Mouse (Mus musculus) inflammation-experienced regulatory T-cells, adult 6 months (primary cell): ENCODE data around the gene Acbd4. TPM values are rescaled to one million over a fixed set of nuclear protein-coding genes. Genes with fewer than 3 reads are reported as not detected.

ENCODE experiments used
- ATAC-seq: one replicate; pipeline ENCODE4 v1.8.0; 2017
- polyA plus RNA-seq, 3 experiments: library from polyadenylated mRNA; unstranded; fragments of 100-300 nt; shearing (Covaris generic); gene quantifications; one replicate each; pipeline ENCODE4 v1.2.1; 2017

Gene Acbd4
- polyA plus RNA-seq, 3 experiments from 2014 or later, result 21.5 to 28.5 (median 25.4) TPM

- ATAC-seq, result peak; percentile 47
Observed at GRCm38 (mm10) chr11:103115163-103116007, 13.9 kb downstream of the Acbd4 start.

GRCm38 (mm10) chr11:103116008-103116818 lies 14.7 kb downstream of the Acbd4 start, which contains the start of gene Hexim1:
Gene Hexim1, plus strand, starts transcription at chr11:103116231.
- peak; percentile 91 for ATAC-seq

GRCm38 (mm10) chr11:103116959-103117590 lies 15.6 kb downstream of the Acbd4 start:
- no peak for ATAC-seq

- ATAC-seq, result no peak
Observed at GRCm38 (mm10) chr11:103117591-103118009, 16.1 kb downstream of the Acbd4 start.

GRCm38 (mm10) chr11:103118866-103119265 lies 17.4 kb downstream of the Acbd4 start:
- no peak for ATAC-seq

- ATAC-seq, result no peak
Observed at GRCm38 (mm10) chr11:103119609-103120008, 18.1 kb downstream of the Acbd4 start.

GRCm38 (mm10) chr11:103120315-103120714 lies 18.8 kb downstream of the Acbd4 start:
- ATAC-seq, result no peak

- peak; percentile 2 for ATAC-seq
Observed at GRCm38 (mm10) chr11:103131701-103132575, 30.5 kb downstream of the Acbd4 start, which contains the start of gene Hexim2. Gene Hexim2, plus strand, starts transcription at chr11:103132429.

- peak; percentile 95 for ATAC-seq
Observed at GRCm38 (mm10) chr11:103132576-103133455, 31.3 kb downstream of the Acbd4 start.

GRCm38 (mm10) chr11:103133456-103134185 lies 32.1 kb downstream of the Acbd4 start:
- no peak for ATAC-seq

- ATAC-seq, result no peak
Observed at GRCm38 (mm10) chr11:103134221-103134620, 32.7 kb downstream of the Acbd4 start.

- ATAC-seq, result no peak
Observed at GRCm38 (mm10) chr11:103136039-103136577, 34.6 kb downstream of the Acbd4 start.

GRCm38 (mm10) chr11:103139951-103140762 lies 38.7 kb downstream of the Acbd4 start:
- ATAC-seq, result no peak

- ATAC-seq, result no peak
Observed at GRCm38 (mm10) chr11:103140763-103141100, 39.2 kb downstream of the Acbd4 start.

- no peak for ATAC-seq
Observed at GRCm38 (mm10) chr11:103141101-103141943, 39.8 kb downstream of the Acbd4 start.

GRCm38 (mm10) chr11:103141944-103142255 lies 40.4 kb downstream of the Acbd4 start:
- ATAC-seq, result no peak

GRCm38 (mm10) chr11:103142441-103143182 lies 41.1 kb downstream of the Acbd4 start:
- ATAC-seq, result peak; percentile 86
